Mouse (Mus musculus): ENCODE measurements around the gene Ldb3. TPM values are rescaled to one million over a fixed set of nuclear protein-coding genes. Genes with fewer than 3 reads are reported as not detected.

Gene Ldb3
- polyA plus RNA-seq (2015; fragmentation: Nextera tagmentation; extraction: Ambion mirVana), result 0.64 and 0.87 TPM in 2 replicates

DNA sequence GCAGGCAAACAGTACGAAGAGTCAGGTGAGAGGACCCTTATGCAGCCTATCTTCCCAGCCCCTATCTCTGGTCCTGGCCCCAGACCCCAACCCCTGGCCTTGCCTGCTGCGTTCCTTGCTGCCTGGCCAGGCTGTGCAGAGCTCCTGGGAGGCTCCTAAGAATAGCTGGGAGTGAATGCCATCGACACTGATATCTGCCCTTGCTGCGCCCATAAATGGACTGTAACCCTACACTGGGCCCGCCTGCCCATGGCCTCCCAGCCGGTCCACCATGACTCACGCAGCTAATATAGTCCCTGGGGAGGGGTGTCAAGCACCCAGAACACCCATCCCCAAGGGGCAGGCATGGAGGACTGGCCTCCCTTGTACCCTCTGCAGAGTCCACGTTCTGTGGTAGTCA, at the start of gene Ldb3:
Gene Ldb3 (minus strand): TSS at position 185 of the 400 bp plus-strand sequence.
- ATAC-seq (ENCODE audit: low FRiP score, low read depth), result no peak
- H3K4me2 ChIP-seq, result no peak within 1 kb of the TSS
- no peaks in the 10 kb centered on the region for H3K27me3 ChIP-seq
- no peaks in the 10 kb centered on the region for H3K9me3 ChIP-seq
- H3K9ac ChIP-seq, result no peak within 1 kb of the TSS
- no peaks in the 10 kb centered on the region for H3K36me3 ChIP-seq
- H3K27ac ChIP-seq (replicated peaks), result no peak within 1 kb of the TSS
- H3K4me1 ChIP-seq (replicated peaks), result no peaks in the 10 kb centered on the region
- H3K4me3 ChIP-seq, result no peak within 1 kb of the TSS
- 78% methylated on average over 8 of the region's 8 CpGs for WGBS

DNA sequence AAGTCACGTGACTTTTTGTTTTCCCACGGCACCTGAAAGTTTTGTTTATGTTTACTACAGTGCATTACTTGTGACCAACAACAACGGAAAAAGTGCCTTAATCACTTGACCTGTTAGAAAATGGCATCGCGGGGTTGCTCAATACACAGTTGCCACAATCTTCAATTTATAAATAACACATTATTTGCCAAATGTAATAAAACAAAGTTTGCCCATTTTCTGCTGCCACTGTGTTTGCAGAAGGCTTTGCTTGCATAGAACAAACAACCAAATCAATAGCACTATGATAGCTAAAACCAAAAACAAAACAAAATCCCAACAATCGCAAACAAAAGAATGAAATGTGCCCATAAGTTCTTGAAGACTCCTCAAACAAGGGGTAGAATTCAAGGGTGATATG, 47.2 kb upstream of the Ldb3 start:
- no peaks in the 10 kb centered on the region for H3K9me3 ChIP-seq
- H3K4me1 ChIP-seq (replicated peaks), result no peaks in the 10 kb centered on the region
- no peak for ATAC-seq (ENCODE audit: low FRiP score, low read depth)
- no peak overlapping the region for H3K9ac ChIP-seq
- no peaks in the 10 kb centered on the region for H3K36me3 ChIP-seq
- H3K4me3 ChIP-seq, result no peak overlapping the region
- H3K4me2 ChIP-seq, result no peak overlapping the region
- H3K27ac ChIP-seq (replicated peaks), result no peak overlapping the region
- H3K27me3 ChIP-seq, result no peaks in the 10 kb centered on the region
- 87% methylated on average over 6 of the region's 6 CpGs for WGBS

DNA sequence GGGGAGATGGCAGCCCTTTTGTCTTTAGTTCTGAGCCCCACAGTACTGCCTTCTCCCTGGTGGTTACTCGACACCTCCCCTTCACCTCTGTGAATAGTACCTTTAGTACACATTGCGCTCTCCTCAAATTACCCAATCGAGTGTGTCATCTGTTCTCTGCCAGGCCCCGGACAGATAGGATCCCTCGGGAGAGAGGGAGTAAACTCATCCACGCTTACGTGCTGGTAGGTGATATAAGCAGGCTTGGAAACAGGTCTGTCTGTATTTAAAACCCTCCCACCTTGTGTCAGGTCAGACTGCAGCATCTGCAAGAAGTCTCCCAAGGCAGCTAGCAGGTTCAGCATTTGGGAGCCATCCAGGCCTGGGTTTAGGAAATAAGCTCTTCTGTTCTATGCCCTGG, 46.7 kb upstream of the Ldb3 start:
- Histone ChIP-seq H3K27ac (replicated peaks) (no peak overlapping the region), H3K4me3 (no peak overlapping the region), H3K36me3 (no peaks in the 10 kb centered on the region), H3K27me3 (no peaks in the 10 kb centered on the region), H3K9ac (no peak overlapping the region), H3K4me2 (no peak overlapping the region), H3K9me3 (no peaks in the 10 kb centered on the region), H3K4me1 (replicated peaks) (no peaks in the 10 kb centered on the region)
- no peak for ATAC-seq (ENCODE audit: low FRiP score, low read depth)
- WGBS, result 47% methylated on average over 7 of the region's 7 CpGs

DNA sequence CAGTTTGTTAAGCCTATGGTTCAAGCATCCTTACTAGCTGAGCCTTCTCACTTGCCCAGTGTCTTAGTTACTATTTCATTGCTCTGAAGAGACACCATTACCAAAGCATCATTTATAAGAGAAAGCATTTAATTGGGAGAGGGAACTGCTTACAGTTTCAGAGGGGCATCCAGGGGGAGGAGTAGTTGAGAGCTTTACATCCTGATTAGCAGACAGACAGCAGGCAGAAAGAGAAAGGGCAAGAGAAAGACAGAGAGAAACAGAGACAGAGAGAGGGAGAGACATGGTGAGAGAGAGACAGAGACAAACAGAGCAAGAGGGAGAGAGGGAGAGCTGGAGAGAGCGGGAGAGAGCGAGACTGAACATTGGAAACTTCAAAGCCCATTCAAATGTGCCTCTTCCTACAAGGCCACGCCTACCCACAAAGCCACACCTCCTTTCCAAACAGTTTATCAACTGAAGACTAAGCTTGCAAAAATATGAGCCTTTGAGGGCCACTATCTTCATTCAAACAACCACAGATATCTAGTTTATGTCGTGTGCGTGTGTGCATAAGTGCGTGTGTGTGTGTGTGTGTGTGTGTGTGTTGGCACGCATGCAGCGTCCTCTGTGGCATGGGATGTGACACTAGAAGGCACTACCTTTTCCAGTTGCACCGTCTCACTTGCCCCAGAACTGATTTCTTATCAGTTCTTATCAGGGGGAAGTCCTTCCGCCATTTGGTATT, 44.4 kb upstream of the Ldb3 start:
- no peaks in the 10 kb centered on the region for H3K27me3 ChIP-seq
- ATAC-seq (ENCODE audit: low FRiP score, low read depth), result no peak
- 78% methylated on average over 10 of the region's 10 CpGs for WGBS
- H3K4me1 ChIP-seq (replicated peaks), result no peaks in the 10 kb centered on the region
- no peaks in the 10 kb centered on the region for H3K9me3 ChIP-seq
- H3K4me2 ChIP-seq, result no peak overlapping the region
- no peak overlapping the region for H3K27ac ChIP-seq (replicated peaks)
- no peak overlapping the region for H3K9ac ChIP-seq
- no peaks in the 10 kb centered on the region for H3K36me3 ChIP-seq
- H3K4me3 ChIP-seq, result no peak overlapping the region

DNA sequence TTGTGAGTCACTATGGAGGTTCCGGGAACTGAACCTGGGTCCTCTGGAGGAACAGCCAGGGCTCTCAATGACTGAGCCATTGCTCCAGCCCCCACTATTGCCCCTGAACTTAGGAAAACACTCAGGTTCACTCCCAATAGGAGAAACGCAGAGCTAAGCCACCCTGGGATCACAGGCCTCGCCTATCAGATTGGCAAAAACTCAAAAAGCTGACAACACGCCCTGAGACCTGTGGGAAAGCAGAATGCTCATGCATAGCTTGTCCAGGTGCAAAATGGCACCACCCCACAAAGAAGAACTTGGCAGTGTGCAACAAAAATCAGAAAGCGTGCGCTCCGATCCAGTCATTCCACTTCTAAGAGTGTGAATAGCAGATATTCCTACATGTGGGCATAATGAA, 38.3 kb upstream of the Ldb3 start:
- H3K9me3 ChIP-seq, result no peaks in the 10 kb centered on the region
- no peak overlapping the region for H3K4me3 ChIP-seq
- no peak for ATAC-seq (ENCODE audit: low FRiP score, low read depth)
- WGBS, result 89% methylated on average over 7 of the region's 7 CpGs
- H3K4me1 ChIP-seq (replicated peaks), result no peaks in the 10 kb centered on the region
- H3K27ac ChIP-seq (replicated peaks), result no peak overlapping the region
- H3K27me3 ChIP-seq, result no peaks in the 10 kb centered on the region
- no peaks in the 10 kb centered on the region for H3K36me3 ChIP-seq
- no peak overlapping the region for H3K4me2 ChIP-seq
- H3K9ac ChIP-seq, result no peak overlapping the region

DNA sequence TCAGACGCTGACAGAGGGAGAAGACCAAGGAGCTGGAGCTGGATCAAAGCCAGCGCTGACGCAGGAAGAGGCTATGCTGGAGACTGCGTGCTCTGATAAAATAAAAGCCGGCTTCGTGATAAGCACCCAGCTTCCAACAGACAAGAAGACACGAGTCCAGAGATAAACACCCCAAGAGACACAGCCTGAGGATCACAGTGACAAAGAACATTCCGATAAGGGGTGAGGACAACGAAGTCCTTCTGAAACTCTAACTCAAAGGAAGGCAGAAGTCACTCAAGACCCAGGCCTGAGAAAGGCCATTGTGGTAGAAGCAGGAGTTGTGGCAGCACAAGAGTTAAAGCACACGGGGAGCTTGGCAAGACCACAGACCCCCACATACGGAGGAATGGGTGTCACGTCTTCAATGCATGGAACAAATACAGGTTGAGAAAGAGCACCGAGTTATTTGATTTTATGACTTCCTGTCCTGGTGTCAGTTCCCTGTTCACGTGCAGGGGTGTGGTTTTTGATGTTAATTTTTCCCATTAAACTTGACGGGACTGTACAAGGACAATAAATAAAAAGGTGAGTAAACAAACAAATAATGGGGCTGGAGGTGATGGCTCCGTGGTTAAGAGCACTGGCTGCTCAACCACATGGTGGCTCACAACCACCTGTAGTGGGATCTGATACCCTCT, 35.2 kb upstream of the Ldb3 start:
- no peak for ATAC-seq (ENCODE audit: low FRiP score, low read depth)
- Histone ChIP-seq H3K4me3 (no peak overlapping the region), H3K9me3 (no peaks in the 10 kb centered on the region), H3K9ac (no peak overlapping the region), H3K4me1 (replicated peaks) (no peaks in the 10 kb centered on the region), H3K36me3 (no peaks in the 10 kb centered on the region), H3K27ac (replicated peaks) (no peak overlapping the region), H3K27me3 (no peaks in the 10 kb centered on the region), H3K4me2 (no peak overlapping the region)
- 86% methylated on average over 16 of the region's 16 CpGs for WGBS

DNA sequence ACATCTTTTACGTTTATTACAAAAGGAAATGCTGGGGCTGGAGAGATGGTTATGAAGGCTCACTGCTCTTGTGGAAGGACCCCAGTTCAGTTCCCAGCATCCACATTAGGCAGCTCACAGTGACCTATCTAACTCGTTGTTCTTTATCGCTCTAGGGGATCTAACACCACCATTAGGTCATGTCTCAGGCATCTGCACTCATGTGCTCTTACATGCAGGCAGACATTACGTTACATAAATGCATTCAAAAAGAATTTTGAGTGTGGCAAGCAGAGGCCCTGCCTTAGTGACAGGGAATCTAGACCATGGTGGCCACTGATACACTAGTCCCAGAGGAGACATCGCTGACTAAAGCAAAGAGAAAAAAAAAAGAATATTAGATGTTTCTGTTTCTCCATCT, 34.6 kb upstream of the Ldb3 start:
- no peaks in the 10 kb centered on the region for H3K9me3 ChIP-seq
- H3K36me3 ChIP-seq, result no peaks in the 10 kb centered on the region
- ATAC-seq (ENCODE audit: low FRiP score, low read depth), result no peak
- no peak overlapping the region for H3K27ac ChIP-seq (replicated peaks)
- no peak overlapping the region for H3K4me2 ChIP-seq
- no peaks in the 10 kb centered on the region for H3K4me1 ChIP-seq (replicated peaks)
- H3K9ac ChIP-seq, result no peak overlapping the region
- WGBS, result 91% methylated on average over 5 of the region's 5 CpGs
- H3K27me3 ChIP-seq, result no peaks in the 10 kb centered on the region
- H3K4me3 ChIP-seq, result no peak overlapping the region

DNA sequence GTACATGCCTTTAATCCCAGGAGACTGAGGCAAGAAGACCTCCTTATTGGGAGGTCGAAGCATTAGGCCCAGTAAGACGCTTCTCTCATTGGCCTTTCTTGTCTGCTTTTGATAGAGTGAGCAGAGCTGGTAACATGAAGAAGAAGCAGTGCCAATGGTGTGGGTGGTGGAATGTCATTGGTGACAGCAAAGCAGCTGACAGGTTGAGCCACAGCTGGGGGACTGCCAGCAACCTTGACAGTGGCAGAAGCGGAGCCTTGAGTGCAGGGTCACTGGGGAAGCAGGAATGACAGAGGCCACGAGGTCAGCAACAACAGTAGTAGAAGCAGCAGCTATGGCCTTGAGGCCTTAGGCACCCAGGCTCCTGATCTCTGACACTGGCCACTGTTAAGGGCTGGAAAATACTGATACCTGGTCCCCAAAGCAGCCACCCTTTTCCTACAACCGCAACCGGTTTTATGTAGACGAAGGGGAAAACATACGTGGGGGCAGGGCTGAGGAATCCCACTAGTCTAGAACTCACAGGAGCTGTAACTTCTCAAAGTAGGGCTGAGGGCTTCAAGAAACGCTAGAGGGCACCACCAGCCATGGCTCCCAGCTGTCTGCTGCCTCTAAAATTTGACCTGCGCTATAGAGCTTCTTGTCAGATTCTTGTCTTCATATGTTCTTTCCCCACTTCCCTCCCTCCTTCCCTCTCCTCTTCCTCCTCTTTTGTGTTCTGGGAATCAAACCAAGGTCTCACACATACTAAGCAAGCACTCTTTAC, 32.3 kb upstream of the Ldb3 start:
- Histone ChIP-seq H3K9ac (no peak overlapping the region), H3K4me1 (replicated peaks) (peaks cover 5% of the 10 kb centered on the region; the same call in 1 of the 2 replicates), H3K9me3 (no peaks in the 10 kb centered on the region), H3K27ac (replicated peaks) (no peak overlapping the region), H3K4me3 (no peak overlapping the region), H3K27me3 (0 out of 2 replicates have a peak, but pooled peaks cover 8% of the 10 kb centered on the region), H3K4me2 (no peak overlapping the region), H3K36me3 (no peaks in the 10 kb centered on the region)
- no peak for ATAC-seq (ENCODE audit: low FRiP score, low read depth)
- 37% methylated on average over 10 of the region's 10 CpGs for WGBS

DNA sequence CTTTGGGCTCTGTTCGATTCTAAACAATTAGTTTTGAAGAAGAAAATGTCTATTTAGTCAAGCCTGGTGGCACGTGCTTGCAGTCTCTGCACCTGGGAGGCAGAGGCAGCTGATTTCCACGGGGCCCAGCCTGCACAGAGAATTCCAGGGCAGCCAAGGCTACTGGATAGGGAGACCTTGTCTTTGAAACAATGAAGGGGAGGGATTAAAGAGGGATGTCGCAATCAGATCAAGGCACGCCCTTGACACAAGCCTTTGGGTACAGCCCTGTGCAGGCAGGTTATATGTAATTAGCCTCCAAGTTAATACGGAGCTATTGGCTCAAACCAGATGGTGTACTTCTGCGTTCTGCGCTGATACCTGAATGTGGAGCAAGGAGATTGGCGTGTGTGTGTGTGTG, 30.3 kb upstream of the Ldb3 start:
- Histone ChIP-seq H3K9ac (no peak overlapping the region), H3K36me3 (no peaks in the 10 kb centered on the region), H3K27me3 (peaks cover 18% of the 10 kb centered on the region; the same call in 1 of the 2 replicates), H3K4me3 (no peak overlapping the region), H3K9me3 (no peaks in the 10 kb centered on the region), H3K4me2 (no peak overlapping the region), H3K27ac (replicated peaks) (no peak overlapping the region), H3K4me1 (replicated peaks) (peaks cover 5% of the 10 kb centered on the region)
- ATAC-seq (ENCODE audit: low FRiP score, low read depth), result no peak
- 35% methylated on average over 9 of the region's 9 CpGs for WGBS

DNA sequence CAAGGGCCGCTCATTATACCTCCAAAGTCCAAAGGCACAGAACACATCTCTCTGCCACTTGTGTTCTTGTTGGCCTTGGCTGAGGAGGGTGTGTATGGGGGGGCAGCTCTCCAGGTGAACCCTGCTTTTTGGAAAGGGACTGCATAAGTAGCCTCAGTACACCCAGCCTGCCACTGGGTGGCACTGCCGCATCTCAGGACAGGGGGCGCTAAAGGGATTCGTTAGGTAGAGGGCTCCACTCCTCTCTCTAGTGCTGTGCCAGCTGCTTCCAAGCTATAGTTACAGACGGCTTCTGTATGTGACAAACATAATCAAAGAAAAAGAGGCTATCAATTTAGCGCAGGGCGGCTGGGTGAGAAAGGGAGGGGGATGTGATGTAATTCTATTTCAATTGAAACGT, 28.3 kb upstream of the Ldb3 start:
- no peak overlapping the region for H3K9ac ChIP-seq
- WGBS, result 2% methylated on average over 8 of the region's 8 CpGs
- H3K27me3 ChIP-seq, result peaks cover 18% of the 10 kb centered on the region; the same call in 1 of the 2 replicates

DNA sequence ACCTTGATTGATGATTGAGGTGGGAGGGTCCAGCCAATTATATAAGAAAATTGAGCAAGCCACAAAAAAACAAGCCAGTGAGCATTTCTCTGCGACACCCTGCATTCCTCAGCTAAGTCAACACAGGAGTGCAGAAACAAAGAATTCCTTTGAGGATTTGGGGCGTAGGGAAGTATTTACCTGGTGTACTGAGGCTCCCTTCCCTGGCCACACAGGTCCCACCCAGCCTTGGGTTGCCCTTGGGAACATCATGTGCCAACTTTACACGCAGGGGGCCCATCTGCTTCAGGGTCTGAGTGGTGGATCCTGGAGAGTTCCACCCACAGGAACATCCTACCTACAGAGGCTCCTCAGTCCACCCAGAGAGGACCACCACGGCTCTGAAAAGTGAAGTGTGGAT, 27.1 kb upstream of the Ldb3 start:
- Histone ChIP-seq H3K27me3 (peaks cover 18% of the 10 kb centered on the region; the same call in 1 of the 2 replicates), H3K36me3 (no peaks in the 10 kb centered on the region), H3K4me2 (no peak overlapping the region), H3K9ac (no peak overlapping the region), H3K4me3 (no peak overlapping the region), H3K4me1 (replicated peaks) (peaks cover 5% of the 10 kb centered on the region), H3K27ac (replicated peaks) (no peak overlapping the region), H3K9me3 (no peaks in the 10 kb centered on the region)
- ATAC-seq (ENCODE audit: low FRiP score, low read depth), result peak; percentile 29; the same call in 1 of the 2 replicates
- 60% methylated on average over 4 of the region's 4 CpGs for WGBS

More for the DNA sequence above, 28.3 kb upstream of the Ldb3 start:
- Histone ChIP-seq H3K4me1 (replicated peaks) (peaks cover 5% of the 10 kb centered on the region), H3K4me2 (no peak overlapping the region), H3K9me3 (no peaks in the 10 kb centered on the region), H3K36me3 (no peaks in the 10 kb centered on the region), H3K4me3 (no peak overlapping the region), H3K27ac (replicated peaks) (no peak overlapping the region)
- peak; percentile 83 for ATAC-seq (ENCODE audit: low FRiP score, low read depth)

DNA sequence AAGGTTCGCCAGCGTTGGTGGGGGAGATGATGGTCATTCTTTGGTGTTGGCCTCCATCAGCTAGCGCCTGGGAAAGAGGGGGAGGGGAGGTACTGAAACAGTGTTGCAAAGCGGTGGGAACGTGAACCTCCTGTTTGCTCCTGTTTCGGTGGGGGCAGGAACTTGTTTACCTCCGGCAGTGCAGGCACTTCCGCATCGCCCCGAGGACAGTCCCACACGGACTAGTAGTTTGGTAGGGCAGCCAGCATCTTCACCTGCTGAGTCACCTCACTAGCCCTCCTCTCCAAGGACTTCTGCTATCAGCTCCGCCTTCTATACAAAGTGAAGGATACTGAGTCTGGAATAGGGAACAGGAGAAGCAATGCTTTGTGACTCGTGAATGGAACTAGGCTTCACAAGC, 26.6 kb upstream of the Ldb3 start:
- H3K9me3 ChIP-seq, result no peaks in the 10 kb centered on the region
- no peak for ATAC-seq (ENCODE audit: low FRiP score, low read depth)
- no peaks in the 10 kb centered on the region for H3K36me3 ChIP-seq
- peaks cover 18% of the 10 kb centered on the region; the same call in 1 of the 2 replicates for H3K27me3 ChIP-seq
- 2% methylated on average over 13 of the region's 13 CpGs for WGBS
- H3K4me1 ChIP-seq (replicated peaks), result peaks cover 5% of the 10 kb centered on the region
- H3K4me3 ChIP-seq, result peak overlapping the region; percentile 15; the same call in 1 of the 2 replicates
- no peak overlapping the region for H3K27ac ChIP-seq (replicated peaks)
- H3K9ac ChIP-seq, result no peak overlapping the region
- H3K4me2 ChIP-seq, result peak overlapping the region; percentile 47
